Mouse (Mus musculus) right cerebral cortex, postnatal 10 days (tissue): Measurements from ENCODE around the gene Ptpn22.

ENCODE experiments used
- DNase-seq, 2 experiments: peaks; one replicate each; pipeline ENCODE4 v3.0.0; 2021; ENCODE audit warnings: low spot score in 2 of 2

Gene Ptpn22

GRCm38 (mm10) chr3:103925302-103925701 is 65.7 kb downstream of the Ptpn22 start:
- DNase-seq = no peak

- DNase-seq = peak in 1 of 2 experiments; percentile 39
These were observed 67.9 kb downstream of the Ptpn22 start for GRCm38 (mm10) chr3:103927511-103927910.

- DNase-seq = peak; percentile 76 to 82
These were observed 85.4 kb downstream of the Ptpn22 start for GRCm38 (mm10) chr3:103944794-103945562.

GRCm38 (mm10) chr3:103948666-103949065 is 89.1 kb downstream of the Ptpn22 start:
- DNase-seq = no peak

- DNase-seq = no peak
These were observed 101.0 kb downstream of the Ptpn22 start for GRCm38 (mm10) chr3:103960622-103961021.
